Mouse (Mus musculus): ENCODE results near the gene Tmie.

The Tmie gene

GRCm38 (mm10) chr9:110879998-110880561 is at the start of gene Tmie:
Tmie (minus strand) TSS chr9:110880113.
- peak; percentile 72 for DNase-seq (ENCODE audit: extremely low read depth, insufficient read length, low spot score)

GRCm38 (mm10) chr9:110922759-110923158 is 42.8 kb upstream of the Tmie start:
- DNase-seq (ENCODE audit: extremely low read depth, insufficient read length, low spot score) = no peak

- no peak for DNase-seq (ENCODE audit: extremely low read depth, insufficient read length, low spot score)
Measured at GRCm38 (mm10) chr9:110920665-110921419, 40.9 kb upstream of the Tmie start.

GRCm38 (mm10) chr9:110916786-110917185 is 36.9 kb upstream of the Tmie start, which contains the start of gene Fam240a:
Fam240a (minus strand) TSS chr9:110916861.
- DNase-seq (ENCODE audit: extremely low read depth, insufficient read length, low spot score) = no peak

GRCm38 (mm10) chr9:110915466-110915865 is 35.6 kb upstream of the Tmie start:
- DNase-seq (ENCODE audit: extremely low read depth, insufficient read length, low spot score) = no peak

- no peak for DNase-seq (ENCODE audit: extremely low read depth, insufficient read length, low spot score)
Measured at GRCm38 (mm10) chr9:110914631-110915236, 34.8 kb upstream of the Tmie start.

- no peak for DNase-seq (ENCODE audit: extremely low read depth, insufficient read length, low spot score)
Measured at GRCm38 (mm10) chr9:110909371-110909967, 29.6 kb upstream of the Tmie start.

- DNase-seq (ENCODE audit: extremely low read depth, insufficient read length, low spot score) = no peak
Measured at GRCm38 (mm10) chr9:110908631-110909016, 28.7 kb upstream of the Tmie start.

- no peak for DNase-seq (ENCODE audit: extremely low read depth, insufficient read length, low spot score)
Measured at GRCm38 (mm10) chr9:110907838-110908630, 28.1 kb upstream of the Tmie start.

GRCm38 (mm10) chr9:110907201-110907837 is 27.4 kb upstream of the Tmie start:
- no peak for DNase-seq (ENCODE audit: extremely low read depth, insufficient read length, low spot score)

- no peak for DNase-seq (ENCODE audit: extremely low read depth, insufficient read length, low spot score)
Measured at GRCm38 (mm10) chr9:110902271-110902670, 22.4 kb upstream of the Tmie start.

GRCm38 (mm10) chr9:110901204-110901603 is 21.3 kb upstream of the Tmie start:
- DNase-seq (ENCODE audit: extremely low read depth, insufficient read length, low spot score) = no peak

- DNase-seq (ENCODE audit: extremely low read depth, insufficient read length, low spot score) = no peak
Measured at GRCm38 (mm10) chr9:110899451-110900008, 19.6 kb upstream of the Tmie start.

GRCm38 (mm10) chr9:110896595-110896994 is 16.7 kb upstream of the Tmie start:
- no peak for DNase-seq (ENCODE audit: extremely low read depth, insufficient read length, low spot score)

GRCm38 (mm10) chr9:110895994-110896393 is 16.1 kb upstream of the Tmie start:
- DNase-seq (ENCODE audit: extremely low read depth, insufficient read length, low spot score) = no peak

GRCm38 (mm10) chr9:110895507-110895906 is 15.6 kb upstream of the Tmie start:
- no peak for DNase-seq (ENCODE audit: extremely low read depth, insufficient read length, low spot score)

- no peak for DNase-seq (ENCODE audit: extremely low read depth, insufficient read length, low spot score)
Measured at GRCm38 (mm10) chr9:110893429-110893828, 13.5 kb upstream of the Tmie start.

- DNase-seq (ENCODE audit: extremely low read depth, insufficient read length, low spot score) = no peak
Measured at GRCm38 (mm10) chr9:110892552-110892951, 12.6 kb upstream of the Tmie start.

- no peak for DNase-seq (ENCODE audit: extremely low read depth, insufficient read length, low spot score)
Measured at GRCm38 (mm10) chr9:110891077-110891828, 11.3 kb upstream of the Tmie start.

Measured in 3134 (cell line).